8 mouse cellular contexts compared by ENCODE assay signal in genomic region chrX:101332375-101333211, GRCm38 (mm10). TPM values are rescaled to one million over a fixed set of nuclear protein-coding genes. Genes with fewer than 3 reads are reported as not detected.
DNase-seq lines count a peak whose midpoint lies in the region; ATAC-seq lines count a peak whose summit lies in the region.

No protein-coding gene starts in this region.

- peak; percentile 90 for ATAC-seq in inflammation-experienced regulatory T-cells, adult 6 months
- peak; percentile 100 for ATAC-seq in megakaryocyte-erythroid progenitor cell, adult 5-6 weeks (replicated peaks; ENCODE audit: low FRiP score, low TSS enrichment, poor library complexity, severe bottlenecking)

- peak; percentile 90 to 95 for DNase-seq in adrenal gland, adult (ENCODE audit: inconsistent age in 2 of 2, low spot score in 1 of 2)
- DNase-seq in embryo, embryonic 10.5 days (ENCODE audit: low spot score), result peak; percentile 92
- DNase-seq in gastrocnemius, postnatal 14 days, result peak; percentile 87
- peak; percentile 90 to 91 for DNase-seq in left cerebral cortex, postnatal 10 days (ENCODE audit: extremely low spot score in 1 of 2, low spot score in 2 of 2)
- DNase-seq in right cerebral cortex, postnatal 25 days, result peak; percentile 85
- peak; percentile 77 to 83 for DNase-seq in urinary bladder, postnatal 4 days (ENCODE audit: low spot score in 2 of 2)

- intact Hi-C loops in gastrocnemius, postnatal 14 days (cut with DNase I; ENCODE audit: low total_unique reads), result no loop called here
- intact Hi-C loops in left cerebral cortex, postnatal 10 days (cut with DNase I), result loop anchor here (2.0 kb wide), 1 partner anchor 86 kb away; no protein-coding TSS in a partner anchor

RNA-seq across cellular contexts. Expression of gene Nlgn3, which starts 33.6 kb away (rescaled TPM):
- under 1 TPM; 0.18 to 0.66 TPM for total RNA-seq in gastrocnemius, postnatal 14 days (2021)
- polyA plus RNA-seq in inflammation-experienced regulatory T-cells, adult 6 months (2017; shearing (Covaris generic)), result under 1 TPM in 2 of 3 experiments, not detected in 1; 0.15 to 0.23 TPM
- 100 to 1,000 TPM; 226 to 229 TPM for total RNA-seq in left cerebral cortex, postnatal 10 days (2021)
- total RNA-seq in megakaryocyte-erythroid progenitor cell, adult 5-6 weeks (2014; fragmentation: Nextera tagmentation), result 0.07 TPM in 1 of 2 replicates, not detected in the other
- total RNA-seq in megakaryocyte-erythroid progenitor cell, adult 5-6 weeks (2017), result not detected in 2 replicates

RNA-seq across cellular contexts. Expression of gene Gjb1, which starts 43.6 kb away (rescaled TPM):
- 1 to 10 TPM in 1 of 2 experiments, under 1 TPM in 1; 0.38 to 2.5 TPM for total RNA-seq in gastrocnemius, postnatal 14 days (2021)
- not detected for polyA plus RNA-seq in inflammation-experienced regulatory T-cells, adult 6 months (2017; shearing (Covaris generic))
- total RNA-seq in left cerebral cortex, postnatal 10 days (2021), result 1 to 10 TPM; 1.5 to 2.1 TPM
- total RNA-seq in megakaryocyte-erythroid progenitor cell, adult 5-6 weeks (2014; fragmentation: Nextera tagmentation), result not detected in 2 replicates
- total RNA-seq in megakaryocyte-erythroid progenitor cell, adult 5-6 weeks (2017), result not detected in 2 replicates

RNA-seq across cellular contexts. Expression of gene Med12, which starts 58.8 kb away (rescaled TPM):
- total RNA-seq in gastrocnemius, postnatal 14 days (2021), result 10 to 100 TPM; 15.0 to 19.7 TPM
- 10 to 100 TPM; 55.5 to 98.4 (median 75.3) TPM for polyA plus RNA-seq in inflammation-experienced regulatory T-cells, adult 6 months (2017; shearing (Covaris generic))
- total RNA-seq in left cerebral cortex, postnatal 10 days (2021), result 10 to 100 TPM; 26.1 to 33.7 TPM
- 71.6 and 80.7 TPM in 2 replicates for total RNA-seq in megakaryocyte-erythroid progenitor cell, adult 5-6 weeks (2014; fragmentation: Nextera tagmentation)
- total RNA-seq in megakaryocyte-erythroid progenitor cell, adult 5-6 weeks (2017), result 33.1 and 34.7 TPM in 2 replicates

Comparison
In these comparisons a context has a peak if more than half of its experiments do, and no peak if none do; other contexts are left out.
1. Peak in every context shown above with its lines: DNase-seq and ATAC-seq.
2. RNA of gene Nlgn3, which starts 33.6 kb away (total RNA-seq): 226 to 229 TPM in left cerebral cortex, postnatal 10 days; 0.18 to 0.66 TPM in gastrocnemius, postnatal 14 days and 0.07 TPM in megakaryocyte-erythroid progenitor cell, adult 5-6 weeks; every median in the first group is over 100 times any median in the second.